Mouse (Mus musculus): ENCODE results near the gene Pdlim7.
A peak's percentile ranks its signal among the peaks of the same experiment; 100 is the strongest.

Gene Pdlim7

GRCm38 (mm10) chr13:55486029-55486794, 27.3 kb downstream of the Pdlim7 start:
- DNase-seq (ENCODE audit: low read depth): no peak

DNA sequence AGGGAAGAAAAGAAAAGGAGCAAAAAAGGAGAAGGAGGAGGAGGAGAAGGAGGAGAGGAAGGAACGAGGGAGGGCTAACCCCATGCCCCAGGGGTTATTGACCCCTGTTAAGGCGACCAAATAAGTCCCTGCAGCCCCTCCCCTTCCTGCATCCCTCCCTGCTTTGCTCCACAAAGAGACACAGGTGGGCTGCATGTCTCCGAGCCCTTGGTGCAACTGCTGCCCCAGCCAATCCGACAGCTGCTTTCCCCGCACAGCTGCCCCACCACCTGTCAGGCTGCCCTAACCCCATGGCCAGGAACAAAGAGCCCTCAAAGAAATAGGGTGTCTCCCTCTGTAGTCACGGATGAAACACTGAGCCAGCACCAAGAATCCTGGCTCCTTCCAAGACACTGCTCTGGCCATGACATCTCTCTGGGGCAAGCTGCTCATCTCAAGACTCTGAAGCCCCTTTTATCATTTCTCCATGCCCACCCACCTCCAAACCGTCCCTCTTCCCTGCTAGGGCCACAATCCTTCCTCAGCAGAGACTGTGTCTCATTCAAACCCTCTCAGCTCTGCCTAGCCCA, 28.9 kb downstream of the Pdlim7 start:
- DNase-seq (ENCODE audit: low read depth): no peak

DNA sequence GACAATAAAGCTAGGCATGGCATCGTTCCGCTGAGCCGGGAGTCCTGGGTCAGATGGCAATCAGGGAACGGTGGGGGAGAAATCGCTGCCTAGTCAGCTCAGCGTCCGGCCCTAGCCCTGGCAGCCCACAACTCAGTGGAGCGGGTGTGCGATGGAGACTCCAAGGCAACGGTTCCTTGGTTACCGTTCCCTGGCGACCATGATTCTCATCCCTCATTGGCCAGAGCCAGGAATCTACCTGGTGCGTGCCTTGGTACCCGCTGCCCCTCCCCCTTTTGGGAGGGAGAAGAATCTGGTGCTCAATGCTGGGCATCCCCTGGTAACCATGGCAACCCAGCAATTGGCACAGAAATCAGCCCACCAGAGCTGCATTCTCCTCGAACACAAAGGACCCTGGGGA, 29.9 kb downstream of the Pdlim7 start:
- DNase-seq (ENCODE audit: low read depth): no peak

DNA sequence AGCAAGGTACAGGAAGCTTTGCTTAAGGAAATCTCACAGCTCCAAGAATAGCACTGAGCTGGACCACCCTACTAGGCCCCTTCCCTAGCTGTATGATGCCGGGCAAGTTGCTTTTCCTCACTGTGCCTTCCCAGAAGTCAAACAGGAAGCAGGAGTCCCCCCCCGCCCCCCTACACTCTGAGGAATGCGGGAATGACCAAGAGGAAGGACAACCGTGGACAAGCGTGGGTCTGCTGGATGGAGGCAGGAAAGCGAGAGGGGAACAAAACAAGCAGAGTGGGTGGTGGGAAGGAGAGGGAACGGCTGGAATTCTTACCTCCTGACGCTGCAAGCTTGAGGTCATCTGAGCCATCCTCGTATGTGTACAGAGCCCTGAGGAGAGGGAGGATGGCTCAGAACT, 30.4 kb downstream of the Pdlim7 start:
- DNase-seq (ENCODE audit: low read depth): no peak

DNA sequence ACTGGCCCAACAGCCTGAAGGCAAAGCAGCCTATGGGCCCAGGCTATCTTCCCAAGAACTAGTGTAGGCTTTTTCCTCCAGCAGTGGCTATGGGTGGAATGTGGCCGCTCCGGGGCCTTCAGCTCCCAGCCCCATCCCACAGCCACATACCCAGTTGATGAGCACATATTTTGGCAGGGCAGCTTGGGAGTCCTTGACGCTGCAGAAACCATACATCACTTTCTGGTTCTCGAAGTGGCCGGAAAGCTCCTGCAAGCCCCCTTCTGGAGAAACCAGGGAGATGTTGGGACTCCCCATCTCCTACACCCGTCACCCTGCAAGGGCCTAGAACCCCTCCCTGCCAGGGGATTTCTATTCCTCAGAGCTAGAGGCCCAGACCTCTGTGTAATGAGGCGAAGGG, 30.9 kb downstream of the Pdlim7 start:
- DNase-seq (ENCODE audit: low read depth): no peak

- DNase-seq (ENCODE audit: low read depth): no peak
These were observed 33.5 kb downstream of the Pdlim7 start for GRCm38 (mm10) chr13:55479929-55480328.

GRCm38 (mm10) chr13:55479008-55479407, 34.5 kb downstream of the Pdlim7 start:
- no peak for DNase-seq (ENCODE audit: low read depth)

DNA sequence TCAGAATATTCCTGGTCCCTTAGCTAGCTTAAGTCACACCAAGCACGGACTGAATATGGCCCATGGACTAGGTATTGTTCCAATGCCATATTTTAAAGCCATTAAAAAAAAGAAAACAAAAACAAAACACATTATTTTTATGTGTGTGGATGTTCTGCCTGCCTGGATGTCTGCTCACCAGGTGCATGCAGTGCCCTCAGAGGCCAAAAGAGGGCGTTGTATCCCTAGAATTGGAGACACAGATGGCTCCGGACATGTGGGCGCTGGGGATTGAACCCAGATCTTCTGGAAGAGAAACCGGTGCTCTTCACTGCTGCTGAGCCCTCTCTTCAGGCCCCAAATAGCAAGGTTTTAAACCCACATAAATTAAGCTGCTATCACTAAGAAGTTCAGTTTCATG, 35.4 kb downstream of the Pdlim7 start:
- DNase-seq (ENCODE audit: low read depth): no peak

DNA sequence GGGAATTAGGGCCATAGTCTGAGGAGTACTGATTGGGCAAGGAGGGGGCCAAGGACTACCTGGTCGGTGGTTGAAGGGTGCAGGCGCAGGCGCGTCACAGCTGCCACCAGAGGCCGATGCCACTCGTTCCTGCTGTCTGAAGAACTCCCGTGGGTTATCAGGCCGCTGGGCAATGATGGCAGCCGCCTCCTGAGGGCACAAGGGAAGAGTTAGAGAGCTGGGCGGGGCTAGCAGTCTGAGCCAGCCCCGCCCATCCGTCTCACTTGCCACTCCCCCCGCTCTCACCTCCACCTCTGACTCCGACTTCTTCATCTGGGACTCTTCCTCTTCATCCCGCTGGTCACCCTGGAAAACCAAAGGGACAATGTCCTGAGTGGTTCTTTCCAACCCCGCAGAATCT, 36.0 kb downstream of the Pdlim7 start:
- DNase-seq (ENCODE audit: low read depth): no peak

DNA sequence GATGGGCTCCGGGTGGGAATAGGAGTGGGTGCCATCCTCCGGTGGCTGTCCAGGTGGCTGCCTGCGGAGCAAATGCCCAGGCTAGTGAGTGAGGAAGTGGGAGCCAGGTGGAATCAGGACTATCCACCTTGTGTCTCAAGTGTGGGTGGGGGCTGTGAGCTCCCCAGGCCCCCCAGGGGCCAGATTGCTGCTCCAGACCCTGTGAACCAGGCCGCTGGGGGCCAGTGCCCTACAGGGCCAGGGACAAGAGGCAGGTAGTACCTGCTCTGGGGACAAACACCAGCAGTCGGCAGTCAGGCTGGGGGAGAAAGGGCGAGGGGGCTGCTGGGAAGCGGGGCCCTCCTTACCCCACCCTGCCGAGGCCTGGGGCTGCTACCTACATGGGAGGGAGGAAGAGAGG, 37.2 kb downstream of the Pdlim7 start:
- DNase-seq (ENCODE audit: low read depth): no peak

GRCm38 (mm10) chr13:55475750-55476149, 37.7 kb downstream of the Pdlim7 start:
- no peak for DNase-seq (ENCODE audit: low read depth)

DNA sequence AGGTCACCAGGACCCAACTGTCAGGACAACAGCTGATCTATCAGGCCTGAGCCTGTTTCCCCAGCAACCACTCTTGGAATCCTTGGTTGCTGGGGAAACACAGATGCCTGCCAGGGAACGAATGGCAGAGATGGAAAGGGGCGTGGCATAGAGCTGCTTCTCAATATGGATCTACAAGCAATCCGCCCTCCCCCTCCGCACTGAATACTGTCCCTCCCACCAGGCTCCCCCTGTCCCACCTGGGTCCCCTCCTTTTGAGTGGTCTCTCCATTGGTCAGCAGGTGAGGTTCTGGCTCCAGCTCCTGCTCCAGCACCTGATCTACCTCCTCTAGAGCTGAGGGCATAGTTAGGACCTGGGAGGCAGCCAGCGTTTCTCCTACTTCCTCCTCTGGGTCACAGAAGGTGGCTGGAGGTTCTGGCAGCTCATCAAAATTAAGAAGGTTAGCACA, 38.8 kb downstream of the Pdlim7 start:
- DNase-seq (ENCODE audit: low read depth): no peak

DNA sequence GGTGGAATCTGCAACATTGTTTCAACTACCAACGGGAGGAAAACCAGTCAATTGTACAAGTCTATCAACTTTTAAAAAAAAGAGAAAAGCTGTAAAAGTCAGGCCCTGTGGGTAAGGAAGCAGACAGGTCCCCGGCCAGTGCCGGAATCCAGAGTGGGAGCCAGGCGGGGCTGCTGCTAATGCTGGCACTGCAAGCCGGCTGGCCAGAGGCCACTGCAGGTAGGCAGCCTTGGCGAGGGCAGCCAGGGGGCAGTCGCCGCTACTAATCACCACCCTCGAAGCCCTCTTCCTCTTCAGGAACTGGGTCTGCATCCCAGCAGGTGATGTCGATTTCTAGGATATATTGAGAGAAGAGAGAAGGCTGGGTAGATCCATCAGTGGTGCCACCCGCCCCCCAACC, 39.5 kb downstream of the Pdlim7 start:
- no peak for DNase-seq (ENCODE audit: low read depth)

DNA sequence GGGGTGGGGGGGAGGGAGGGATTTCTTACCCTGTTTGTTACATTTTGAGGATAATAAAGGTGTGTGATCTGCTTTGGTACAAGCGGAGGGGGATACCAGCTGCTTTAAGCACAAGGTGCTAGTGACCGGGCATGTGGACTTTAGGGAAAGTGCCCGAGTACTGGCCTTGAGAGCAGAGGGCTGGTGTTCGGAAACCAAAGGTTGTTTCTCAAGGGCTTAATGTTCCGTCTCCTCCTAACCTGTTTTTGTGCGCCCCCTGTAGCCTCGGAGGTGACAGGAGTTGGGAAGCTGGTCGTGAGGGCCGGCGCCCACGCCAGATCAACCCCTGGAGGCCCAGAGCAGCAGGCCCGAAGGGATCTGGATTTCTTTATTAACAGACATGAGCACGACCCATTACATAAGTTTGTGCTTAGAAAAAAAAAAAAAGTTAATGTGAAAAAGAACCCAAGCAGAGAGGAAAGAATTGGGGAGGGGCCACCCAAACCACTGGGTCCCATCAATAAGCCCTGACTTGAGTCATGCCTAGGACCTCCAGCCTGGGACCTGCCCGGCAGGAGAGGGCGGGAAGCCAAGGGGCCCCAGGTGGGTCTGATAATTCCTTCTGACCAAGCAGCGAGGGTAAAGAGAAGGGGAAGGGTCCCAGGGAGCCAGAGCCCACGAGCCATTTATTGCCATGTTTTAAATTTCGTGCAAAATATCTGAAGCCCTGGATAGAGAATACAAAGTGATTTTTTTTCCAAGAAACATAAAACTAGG, 40.2 kb downstream of the Pdlim7 start:
- no peak for DNase-seq (ENCODE audit: low read depth)

- DNase-seq (ENCODE audit: low read depth): no peak
These were observed 41.1 kb downstream of the Pdlim7 start for GRCm38 (mm10) chr13:55472132-55473022.

DNA sequence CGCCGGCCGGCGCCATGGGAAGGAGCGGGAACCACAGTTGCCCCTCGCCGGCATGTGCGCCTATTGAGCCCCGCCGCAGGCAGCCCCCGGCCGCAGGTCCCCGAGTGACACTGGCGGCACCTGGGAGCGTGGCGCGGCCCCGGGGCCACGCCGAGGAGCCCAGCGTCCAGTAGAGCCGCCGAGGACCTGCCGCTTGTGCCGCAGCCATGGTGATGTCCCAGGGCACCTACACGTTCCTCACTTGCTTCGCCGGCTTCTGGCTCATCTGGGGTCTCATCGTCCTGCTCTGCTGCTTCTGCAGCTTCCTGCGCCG, 41.7 kb downstream of the Pdlim7 start:
- no peak for DNase-seq (ENCODE audit: low read depth)

- peak; percentile 76 for DNase-seq (ENCODE audit: low read depth)
These were observed 42.2 kb downstream of the Pdlim7 start for GRCm38 (mm10) chr13:55471156-55471818.

- no peak for DNase-seq (ENCODE audit: low read depth)
These were observed 43.1 kb downstream of the Pdlim7 start for GRCm38 (mm10) chr13:55470372-55470771.

- no peak for DNase-seq (ENCODE audit: low read depth)
These were observed 44.5 kb downstream of the Pdlim7 start for GRCm38 (mm10) chr13:55468851-55469560.

- no peak for DNase-seq (ENCODE audit: low read depth)
These were observed 47.5 kb downstream of the Pdlim7 start for GRCm38 (mm10) chr13:55465830-55466440.

GRCm38 (mm10) chr13:55465184-55465583, 48.3 kb downstream of the Pdlim7 start:
- DNase-seq (ENCODE audit: low read depth): no peak
